Mouse (Mus musculus): ENCODE data around the gene Klhl21. TPM values are rescaled to one million over a fixed set of nuclear protein-coding genes. Genes with fewer than 3 reads are reported as not detected.
"Not testable (repeated sequence)": the region's sequence is repeated elsewhere in the genome, so short reads cannot be mapped to it uniquely, and the experiment has no call there.

The Klhl21 gene
- total RNA-seq, 2 experiments from 2014 or later: 14.4 to 18.0 TPM

DNA sequence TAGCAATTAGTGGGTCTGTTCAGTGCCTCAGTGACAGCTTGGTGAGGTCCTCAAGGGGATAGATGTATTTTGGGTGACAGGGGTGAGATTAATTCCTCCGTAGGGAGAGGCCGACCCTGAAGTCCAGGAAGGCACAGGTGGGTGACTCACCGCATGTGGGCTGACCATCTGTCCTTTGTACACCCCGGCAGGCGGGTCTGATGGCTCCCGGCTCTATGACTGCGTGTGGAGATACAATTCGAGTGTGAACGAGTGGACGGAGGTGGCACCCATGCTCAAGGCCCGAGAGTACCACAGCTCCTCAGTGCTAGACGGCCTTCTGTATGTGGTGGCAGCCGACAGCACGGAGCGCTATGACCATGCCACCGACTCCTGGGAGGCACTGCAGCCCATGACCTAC, 3.5 kb downstream of the Klhl21 start:
- intact Hi-C loops (cut with DNase I): no loop called here
- DNase-seq (ENCODE audit: low spot score in 2 of 2): no peak

DNA sequence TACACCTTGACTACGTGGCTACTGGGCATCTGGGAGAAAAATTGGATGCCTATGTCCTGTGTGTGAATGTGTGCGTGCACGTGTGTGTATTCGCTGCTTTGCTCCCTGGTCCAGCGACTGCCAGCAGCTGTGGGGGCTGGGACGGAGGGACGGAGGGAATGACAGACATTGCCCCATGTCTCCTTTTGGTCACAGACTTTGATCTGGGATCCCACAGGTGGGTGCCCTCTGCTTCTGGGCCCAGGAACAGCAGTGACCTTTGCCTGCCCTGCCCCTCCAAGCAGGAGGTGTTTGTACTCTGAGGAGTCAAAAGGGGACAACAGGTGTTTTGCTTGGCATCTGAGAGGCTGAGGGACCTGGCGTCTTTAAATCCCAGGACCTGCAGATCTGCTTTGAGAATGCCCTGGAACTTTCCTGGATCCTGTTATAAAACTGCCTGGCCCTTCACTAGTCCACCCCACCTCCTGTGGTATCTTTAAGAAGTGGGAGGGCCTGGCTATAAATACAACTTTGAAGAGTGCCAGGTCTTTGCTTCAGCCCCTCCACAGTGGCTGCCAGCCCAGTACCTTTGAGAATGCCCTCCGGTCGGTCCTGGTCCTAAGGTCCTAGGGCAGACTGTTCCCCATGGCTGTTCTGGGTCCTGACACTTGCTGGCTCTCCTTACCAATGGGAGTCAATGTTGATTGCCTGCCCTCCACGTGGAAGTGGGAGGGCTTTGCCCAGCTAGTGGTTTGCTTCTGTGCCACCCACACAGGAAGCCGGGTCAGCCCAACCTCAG, 4.6 kb downstream of the Klhl21 start:
- intact Hi-C loops (cut with DNase I): no loop called here
- no peak for DNase-seq (ENCODE audit: low spot score in 2 of 2)

DNA sequence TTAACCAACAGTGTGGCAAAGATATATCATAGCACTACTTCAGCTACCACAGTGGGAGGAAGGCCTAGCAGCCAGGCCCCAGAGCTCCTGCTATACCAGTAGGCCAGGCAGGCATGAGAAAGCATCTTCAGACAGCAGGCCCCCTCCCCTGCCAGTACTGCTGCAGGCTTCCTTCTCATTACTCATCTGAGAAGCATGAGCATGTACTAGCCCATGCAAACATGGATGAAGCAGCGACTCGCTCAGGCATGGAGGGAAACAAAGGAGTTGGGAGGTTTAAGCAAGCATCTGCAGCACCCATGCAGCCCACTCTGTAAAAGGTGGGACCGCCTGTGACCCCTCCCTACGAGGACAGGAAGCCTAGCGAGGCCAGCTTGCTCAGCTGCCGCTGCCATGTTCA, 10.5 kb downstream of the Klhl21 start:
- no peak for DNase-seq (ENCODE audit: low spot score in 2 of 2)
- intact Hi-C loops (cut with DNase I): no loop called here

DNA sequence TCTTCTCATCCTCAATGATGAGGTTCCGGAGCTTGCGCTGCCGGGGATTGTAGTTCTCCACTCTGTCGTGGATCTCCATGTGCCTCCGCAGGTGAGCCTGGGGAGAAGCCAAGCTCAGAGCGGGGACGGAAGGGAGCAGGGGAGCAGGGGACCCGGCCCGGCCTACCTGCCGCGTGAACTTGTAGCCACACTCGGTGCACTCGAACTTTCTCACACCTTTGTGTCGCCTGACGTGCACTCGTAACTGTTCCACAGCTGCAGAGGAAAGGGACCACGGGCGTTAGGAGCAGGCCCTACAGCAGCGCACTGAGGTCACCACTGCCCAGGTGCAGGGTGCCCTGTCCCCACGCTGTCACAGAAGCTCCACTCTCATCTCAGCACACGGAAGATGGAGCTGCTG, 11.4 kb downstream of the Klhl21 start:
- intact Hi-C loops (cut with DNase I): no loop called here
- DNase-seq (ENCODE audit: low spot score in 2 of 2): no peak

DNA sequence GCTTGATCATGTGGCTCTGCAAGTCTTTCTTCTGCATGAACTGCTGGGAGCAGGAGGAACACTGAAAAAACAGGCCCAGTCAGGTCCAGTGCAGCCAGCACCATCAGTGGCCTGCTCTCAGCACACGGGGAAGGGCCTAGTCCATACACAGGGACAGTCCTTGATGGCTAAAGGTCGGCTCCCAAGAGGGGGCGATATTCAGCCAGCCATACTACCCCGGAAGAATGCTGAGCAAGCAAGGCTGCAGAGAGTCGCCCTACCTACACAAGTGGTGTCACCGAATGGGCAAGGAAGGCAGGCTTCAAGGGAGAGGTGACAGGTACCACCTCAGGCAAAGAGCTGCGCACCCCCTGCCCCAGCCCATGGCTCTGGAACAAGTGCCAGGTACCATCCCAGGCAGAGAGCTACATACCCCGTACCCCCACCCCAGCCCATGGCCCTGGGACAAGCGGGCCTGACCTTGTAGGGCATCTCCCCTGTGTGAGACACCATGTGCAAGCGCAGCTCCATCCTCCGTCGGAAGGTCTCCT, 13.0 kb downstream of the Klhl21 start:
- intact Hi-C loops (cut with DNase I): no loop called here
- DNase-seq (ENCODE audit: low spot score in 2 of 2): no peak

DNA sequence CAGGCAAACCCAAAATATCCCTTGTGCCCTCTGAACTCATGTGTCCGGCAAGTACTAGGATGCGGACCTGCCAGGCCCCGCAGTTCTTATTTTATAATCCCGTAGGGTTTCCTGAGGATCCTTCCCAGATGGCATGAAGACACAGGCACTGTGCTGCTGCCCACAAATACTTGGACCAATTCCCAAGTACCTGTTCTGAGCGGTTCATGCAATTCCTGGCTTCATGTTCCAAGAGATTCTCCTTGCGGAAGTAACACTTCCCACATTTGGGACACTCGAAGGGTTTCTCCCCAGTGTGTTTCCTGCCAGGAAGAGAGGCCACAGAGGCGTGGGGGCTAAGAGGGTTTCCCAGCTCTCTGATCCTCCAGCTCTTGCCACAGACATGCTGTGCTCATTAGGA, 13.9 kb downstream of the Klhl21 start:
- intact Hi-C loops (cut with DNase I): no loop called here
- DNase-seq (ENCODE audit: low spot score in 2 of 2): peak in 1 of 2 experiments; percentile 35

DNA sequence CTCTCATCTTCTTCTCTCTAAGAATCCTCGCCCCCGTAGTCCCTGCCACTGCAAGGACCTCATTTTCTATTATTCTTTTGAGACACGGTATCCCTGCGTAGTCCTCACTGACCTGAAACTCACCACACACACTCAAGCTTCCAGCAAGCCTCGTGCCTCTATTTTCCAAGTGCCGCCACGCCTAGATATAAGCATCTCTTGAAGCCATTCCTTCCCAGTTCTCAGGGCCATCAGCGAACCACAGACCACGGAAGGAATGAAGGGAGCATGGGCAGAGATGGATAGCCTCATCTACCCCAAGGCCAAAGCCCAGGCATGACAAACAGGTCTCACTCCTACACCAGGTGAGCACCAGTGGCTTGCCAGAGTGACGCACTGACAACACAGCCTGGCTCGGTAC, 15.9 kb downstream of the Klhl21 start:
- DNase-seq (ENCODE audit: low spot score in 2 of 2): no peak

DNA sequence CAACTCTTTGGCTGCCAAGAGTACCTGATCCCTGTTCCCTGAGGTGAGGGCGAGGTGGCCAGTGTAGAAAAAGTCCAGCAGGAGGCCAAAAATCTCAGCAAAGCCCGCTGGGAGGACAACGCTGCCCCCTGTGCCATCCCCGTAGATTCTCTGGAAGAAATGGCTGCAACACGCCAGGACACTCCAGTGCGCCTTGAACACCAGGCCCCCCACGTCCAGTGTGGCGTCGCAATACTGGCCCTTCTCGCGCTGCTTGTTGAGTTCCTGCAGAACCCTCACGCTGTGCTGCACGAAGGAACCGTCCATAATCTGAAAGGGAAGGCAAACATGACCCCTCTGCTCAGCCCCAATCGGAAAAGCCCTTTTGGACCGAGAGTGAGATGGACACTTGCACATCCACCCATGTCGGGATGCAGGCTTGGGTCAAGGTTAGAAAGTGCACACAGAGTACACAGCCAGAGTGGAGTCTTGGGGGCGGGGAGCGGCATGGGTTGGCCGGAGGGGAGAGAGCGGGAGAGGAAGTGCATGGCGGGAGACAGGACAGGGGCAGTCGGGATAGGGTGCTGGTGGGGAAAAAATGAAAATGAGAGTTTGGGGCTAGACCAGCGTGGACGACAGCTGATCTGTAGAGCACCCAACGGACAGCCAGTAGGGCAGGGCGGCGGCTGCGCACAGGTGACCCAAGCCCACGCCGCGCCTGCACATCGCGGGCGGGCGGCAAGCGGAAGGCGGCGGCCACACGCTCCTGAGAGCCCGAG, 18.3 kb downstream of the Klhl21 start:
- DNase-seq (ENCODE audit: low spot score in 2 of 2): no peak
- intact Hi-C loops (cut with DNase I): no loop called here

More for the DNA sequence above, 15.9 kb downstream of the Klhl21 start:
- intact Hi-C loops (cut with DNase I): no loop called here

DNA sequence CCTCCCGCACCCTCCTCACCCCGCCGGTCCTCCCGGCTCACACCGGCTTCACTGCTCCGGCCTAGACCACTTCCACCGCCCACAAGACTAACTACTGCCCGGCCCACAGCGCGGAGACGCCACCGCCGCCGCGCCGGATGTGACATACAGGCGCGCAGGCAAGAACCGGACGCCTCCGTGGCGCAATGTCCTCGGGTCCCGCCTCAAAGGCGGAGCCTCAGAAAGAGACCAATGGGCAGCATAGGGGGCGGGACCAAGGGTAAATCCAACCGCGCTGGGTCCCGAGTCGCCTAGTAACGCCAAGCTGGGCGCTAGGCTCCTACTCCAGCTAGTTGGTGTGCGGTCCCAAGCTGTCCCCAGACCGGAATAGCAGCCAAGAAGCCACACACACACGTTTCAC, 18.9 kb downstream of the Klhl21 start, which contains the start of gene Zbtb48:
Zbtb48 (minus strand) TSS at position 148 of the 400 bp plus-strand sequence.
- DNase-seq (ENCODE audit: low spot score in 2 of 2): peak; percentile 96 to 97
- intact Hi-C loops (cut with DNase I): no loop called here

DNA sequence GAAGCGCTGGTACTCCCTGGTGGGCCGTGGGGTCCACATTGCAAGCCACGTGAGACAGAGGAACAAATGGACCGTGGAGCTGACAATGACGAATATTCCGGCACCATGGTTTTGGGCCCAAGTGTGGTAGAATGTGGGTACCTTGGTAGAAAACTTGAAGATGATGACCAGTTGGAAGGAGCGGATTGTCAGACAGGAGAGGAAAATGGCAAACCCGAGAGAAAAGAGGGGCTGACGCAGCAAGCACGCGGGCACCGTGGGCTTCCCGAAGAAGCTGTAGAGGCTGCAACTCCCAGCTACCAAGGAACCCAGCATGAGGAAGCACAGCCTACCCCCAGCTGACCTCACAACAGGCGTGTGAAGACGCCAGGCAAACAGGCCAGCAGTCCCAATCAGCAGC, 19.9 kb downstream of the Klhl21 start:
- intact Hi-C loops (cut with DNase I): no loop called here

DNA sequence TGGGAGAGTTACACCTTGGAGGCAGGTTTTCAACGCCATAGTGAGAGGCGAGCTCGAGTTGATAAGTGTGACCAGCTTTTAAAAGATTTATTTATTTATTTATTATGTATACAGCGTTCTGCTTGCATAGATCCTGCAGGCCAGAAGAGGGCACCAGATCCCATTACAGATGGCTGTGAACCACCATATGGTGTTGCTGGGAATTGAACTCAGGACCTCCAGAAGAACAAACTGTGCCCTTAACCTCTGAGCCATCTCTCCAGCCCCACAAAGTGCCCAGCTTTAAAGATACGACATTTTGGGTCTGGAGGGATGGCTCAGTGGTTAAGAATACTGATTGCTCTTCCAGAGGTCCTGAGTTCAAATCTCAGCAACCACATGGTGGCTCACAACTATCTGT, 20.5 kb downstream of the Klhl21 start:
- intact Hi-C loops (cut with DNase I): no loop called here
- DNase-seq (ENCODE audit: low spot score in 2 of 2): no peak

More for the DNA sequence above, 19.9 kb downstream of the Klhl21 start:
- DNase-seq (ENCODE audit: low spot score in 2 of 2): no peak

DNA sequence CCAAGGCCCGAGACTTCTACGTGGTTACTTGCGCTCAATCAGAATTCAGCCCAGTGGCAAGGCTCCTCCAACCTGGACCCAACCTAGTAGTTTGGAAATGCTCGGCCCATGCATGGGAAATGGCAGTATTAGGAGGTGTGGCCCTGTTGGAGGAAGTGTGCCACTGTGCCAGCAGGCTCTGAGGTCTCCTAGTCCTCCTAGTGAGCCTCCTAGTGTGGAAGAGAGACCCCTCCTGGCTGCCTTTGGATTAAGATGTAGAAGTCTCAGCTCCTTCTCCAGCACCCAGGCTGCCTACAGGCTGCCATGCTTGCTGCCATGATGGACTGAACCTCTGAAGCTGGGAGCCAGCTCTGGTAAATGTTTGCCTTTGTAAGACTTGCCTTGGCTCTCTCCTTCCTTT, 21.4 kb downstream of the Klhl21 start:
- intact Hi-C loops (cut with DNase I): loop anchor here (2.0 kb wide), 1 partner anchor 49 kb away; no protein-coding TSS in a partner anchor
- DNase-seq (ENCODE audit: low spot score in 2 of 2): no peak

DNA sequence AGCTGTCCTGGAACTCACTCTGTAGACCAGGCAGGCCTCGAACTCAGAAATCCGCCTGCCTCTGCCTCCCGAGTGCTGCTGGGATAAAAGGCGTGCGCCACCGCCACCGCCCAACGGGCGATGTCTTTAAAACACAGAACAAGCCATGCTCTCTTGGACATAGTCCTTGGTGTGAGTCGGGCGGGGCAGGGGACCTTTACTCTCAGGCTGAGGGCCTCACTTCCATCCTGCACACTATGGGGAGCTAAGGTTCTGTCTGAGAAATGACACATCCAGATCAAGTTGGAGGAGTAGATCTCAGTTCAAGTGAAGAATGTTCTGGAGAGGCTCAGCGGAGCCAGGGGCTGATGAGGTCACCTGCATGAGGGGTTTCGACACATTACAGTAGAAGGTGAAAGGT, 24.3 kb downstream of the Klhl21 start:
- intact Hi-C loops (cut with DNase I): no loop called here

DNA sequence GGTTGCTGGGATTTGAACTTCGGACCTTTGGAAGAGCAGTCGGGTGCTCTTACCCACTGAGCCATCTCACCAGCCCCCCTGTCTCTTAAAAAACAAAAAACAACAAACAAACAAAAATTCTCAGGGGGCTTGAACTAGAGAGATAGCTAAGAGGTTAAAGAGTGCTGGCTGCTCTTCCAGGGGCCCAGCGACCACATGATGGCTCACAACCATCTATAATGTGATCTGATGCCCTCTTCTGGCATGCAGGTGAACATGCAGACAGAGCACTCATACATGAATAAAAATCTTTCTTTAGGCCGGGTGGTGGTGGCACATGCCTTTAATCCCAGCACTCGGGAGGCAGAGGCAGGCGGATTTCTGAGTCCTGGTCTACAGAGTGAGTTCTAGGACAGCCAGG, 27.9 kb downstream of the Klhl21 start:
- intact Hi-C loops (cut with DNase I); DNase-seq (ENCODE audit: low spot score in 2 of 2): not testable (repeated sequence)

More for the DNA sequence above, 24.3 kb downstream of the Klhl21 start:
- no peak for DNase-seq (ENCODE audit: low spot score in 2 of 2)

DNA sequence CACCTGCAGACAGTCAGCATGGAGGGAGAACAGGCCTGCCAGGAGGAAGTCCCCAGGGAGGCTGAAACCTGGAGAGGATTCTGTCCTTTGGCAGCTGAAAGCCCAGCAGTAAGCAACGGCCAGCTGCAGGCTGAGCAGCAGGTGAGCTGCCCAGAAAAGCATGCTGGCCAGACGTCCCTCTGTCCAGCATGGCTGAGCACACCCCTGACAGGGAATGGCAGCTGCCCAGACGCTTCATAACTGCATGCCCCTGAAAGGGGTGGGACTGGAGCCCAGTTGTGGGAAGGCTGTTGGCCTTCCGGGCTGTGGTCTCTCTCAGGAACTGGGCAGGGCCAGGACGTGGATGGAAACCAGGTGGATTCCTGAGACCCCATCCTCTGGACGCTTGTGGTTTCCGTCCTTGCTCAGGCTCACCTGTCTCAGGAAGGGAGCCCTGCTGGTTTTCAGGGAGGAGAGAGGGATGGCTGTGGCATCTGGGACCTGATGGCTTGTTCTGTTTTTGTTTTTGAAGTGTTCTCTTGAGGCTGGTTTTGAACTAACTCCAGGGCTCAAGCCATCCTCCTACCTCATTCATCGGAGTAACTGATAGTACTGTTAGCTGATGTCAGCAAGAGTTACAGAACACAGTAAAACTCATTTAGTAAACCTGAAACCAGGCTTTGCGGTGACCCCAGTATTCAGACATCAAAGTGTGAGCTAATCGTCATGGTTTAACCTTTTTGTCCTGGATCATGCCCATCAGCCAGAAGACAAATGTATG, 29.8 kb downstream of the Klhl21 start, which contains the start of gene Tas1r1:
Tas1r1 (minus strand) TSS at position 344 of the 760 bp plus-strand sequence.
- intact Hi-C loops (cut with DNase I): loop anchor here (2.0 kb wide), 1 partner anchor 58 kb away; no protein-coding TSS in a partner anchor
- DNase-seq (ENCODE audit: low spot score in 2 of 2): no peak

DNA sequence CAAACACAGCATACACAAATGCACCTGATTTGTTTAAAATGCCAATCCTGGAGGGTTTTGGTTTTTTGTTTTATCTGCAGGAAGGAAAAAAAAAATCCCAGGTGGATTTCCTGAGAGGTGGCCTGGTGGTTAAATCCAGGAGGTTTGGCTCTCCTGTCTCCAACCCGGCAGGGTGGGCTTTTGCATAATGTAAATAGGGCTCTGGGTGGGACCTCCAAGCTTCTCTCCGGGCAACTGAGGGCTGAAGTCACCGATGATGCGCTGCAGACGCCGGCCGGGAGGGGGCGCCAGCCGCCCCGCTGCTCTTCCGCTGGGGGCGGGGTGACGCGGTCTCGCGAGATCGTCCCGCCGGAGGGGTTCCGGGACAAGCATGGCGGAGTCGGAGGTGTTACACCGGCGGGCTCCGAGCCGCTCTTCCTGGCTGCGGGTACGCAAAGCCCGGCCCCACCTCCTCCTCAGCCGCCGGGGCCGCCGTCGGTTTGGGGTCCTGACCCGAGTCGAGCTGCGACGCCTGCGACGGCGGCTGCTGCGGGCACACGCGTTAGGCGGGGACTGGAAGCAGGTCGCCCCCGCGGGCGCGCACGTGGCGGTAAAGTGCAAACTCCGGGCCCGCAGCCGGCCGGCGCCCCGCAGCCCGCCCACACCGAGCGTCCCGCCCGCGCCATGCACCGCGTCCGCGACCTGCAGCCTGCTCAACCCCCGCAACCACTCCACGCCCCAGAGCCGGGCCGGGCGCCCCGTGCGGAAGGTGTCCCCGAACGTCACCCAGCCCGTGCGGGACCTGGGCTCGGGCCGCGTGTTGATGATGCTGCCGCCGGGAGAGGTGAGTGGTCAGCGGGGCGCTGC, 30.6 kb downstream of the Klhl21 start, which contains the start of gene Nol9:
Nol9 (plus strand) TSS at position 337 of the 846 bp plus-strand sequence.
- intact Hi-C loops (cut with DNase I): loop anchor here (2.0 kb wide), 1 partner anchor 58 kb away; no protein-coding TSS in a partner anchor
- peak; percentile 92 to 93 for DNase-seq (ENCODE audit: low spot score in 2 of 2)

DNA sequence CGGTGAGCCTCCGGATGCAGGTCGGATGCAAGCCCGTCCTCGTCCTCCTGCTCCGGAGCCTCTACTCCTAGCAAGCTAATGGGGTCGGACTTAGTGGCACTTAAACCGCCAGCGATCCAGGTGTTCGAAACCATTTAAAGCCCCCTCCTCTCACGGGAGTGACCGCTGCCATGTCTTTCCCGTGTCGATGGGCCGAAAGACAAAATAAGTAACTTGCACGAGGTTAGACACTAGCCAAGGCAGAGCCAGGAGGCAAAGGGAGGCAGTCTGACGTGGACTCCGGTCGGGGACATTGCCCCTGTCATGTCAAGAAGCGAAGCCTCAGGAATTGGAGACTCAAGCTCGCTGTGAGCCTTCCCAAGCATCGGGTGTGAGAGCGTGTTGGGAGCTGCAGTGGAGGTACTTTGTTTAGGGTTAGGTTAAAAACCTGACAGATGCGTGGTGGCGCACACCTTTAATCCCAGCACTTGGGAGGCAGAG, 31.3 kb downstream of the Klhl21 start:
- intact Hi-C loops (cut with DNase I): loop anchor here (2.0 kb wide), 1 partner anchor 57 kb away; no protein-coding TSS in a partner anchor
- DNase-seq (ENCODE audit: low spot score in 2 of 2): no peak

DNA sequence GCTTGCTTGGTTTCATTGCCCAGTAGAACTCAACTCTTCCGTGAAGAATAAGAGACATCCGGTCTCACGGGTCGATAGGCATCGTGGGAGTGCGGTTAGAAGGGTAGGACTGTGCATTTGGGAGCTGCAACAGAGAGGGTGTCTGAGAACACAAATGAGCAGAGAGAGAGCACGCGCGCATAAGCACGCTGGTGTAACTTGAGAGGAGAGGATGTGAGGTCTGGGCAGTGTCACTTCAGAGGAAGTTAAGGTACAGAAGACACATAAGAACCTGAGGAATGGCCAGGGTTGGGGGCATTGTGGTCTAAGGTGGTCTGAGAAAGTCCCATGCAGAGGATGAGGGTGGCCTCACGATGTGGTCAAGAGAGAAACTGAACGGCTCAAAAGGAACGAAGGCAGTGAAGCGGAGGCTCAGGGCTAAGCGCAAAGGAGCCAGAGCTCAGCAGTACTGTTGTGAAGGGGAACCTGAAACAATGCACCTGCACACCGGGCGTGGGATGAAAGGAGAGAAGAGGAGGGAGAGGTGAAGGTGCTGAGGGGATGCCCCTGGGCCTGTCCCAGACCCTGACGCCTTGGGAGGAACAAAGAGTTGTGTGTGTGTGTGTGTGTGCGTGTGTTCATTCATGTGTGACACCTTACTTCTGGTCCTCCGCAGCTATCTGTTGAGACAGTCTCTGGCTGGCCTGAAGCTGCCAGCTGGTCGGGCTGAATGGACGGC, 33.5 kb downstream of the Klhl21 start:
- DNase-seq (ENCODE audit: low spot score in 2 of 2): no peak
- intact Hi-C loops (cut with DNase I): no loop called here
